Mouse (Mus musculus): Measurements from ENCODE around the gene Pard6b. TPM values are rescaled to one million over a fixed set of nuclear protein-coding genes. Genes with fewer than 3 reads are reported as not detected.

The Pard6b gene
- total and polyA plus RNA-seq, 3 experiments, result 3.9 to 7.6 TPM; not detected in 1

- no peak for TF ChIP-seq MAZ (IDR thresholded peaks at IDR 0.05; ENCODE audit: low read depth, low read length)
Observed at GRCm38 (mm10) chr2:168096487-168096886, 15.7 kb downstream of the Pard6b start (continued).

- Histone ChIP-seq H3K4me1 (ENCODE audit: control insufficient read depth in 1 of 2, insufficient read depth in 2 of 2, low read length in 2 of 2) (no peaks in the 10 kb centered on the region), H3K27ac (ENCODE audit: control insufficient read depth, low read depth, low read length) (no peak overlapping the region), H3K36me3 (ENCODE audit: control insufficient read depth in 1 of 2, insufficient read depth in 2 of 2, low read length in 2 of 2) (no peaks in the 10 kb centered on the region), H3K4me3 (ENCODE audit: control insufficient read depth in 1 of 2, insufficient read depth in 1 of 2, low read depth in 2 of 2, low read length in 2 of 2) (no peak overlapping the region), H3K9ac (ENCODE audit: control insufficient read depth, low read depth, low read length, poor library complexity, severe bottlenecking) (no peak overlapping the region), H3K79me2 (ENCODE audit: control insufficient read depth, insufficient read depth, low read length, poor library complexity) (no peaks in the 10 kb centered on the region), H3K9me3 (replicated peaks; ENCODE audit: insufficient read depth, low read length) (no peaks in the 10 kb centered on the region), H3K27me3 (ENCODE audit: control insufficient read depth in 1 of 2, insufficient read depth in 2 of 2, low read length in 2 of 2) (no peaks in the 10 kb centered on the region)
- TF ChIP-seq RAD21 (IDR thresholded peaks at IDR 0.05; ENCODE audit: low read depth, low read length), result peak; percentile 52
- TF ChIP-seq CTCF (IDR thresholded peaks at IDR 0.05 in 2 of 3, conservative IDR thresholded peaks at IDR 0.05 in 1 of 3; ENCODE audit: control insufficient read depth in 1 of 3, insufficient read depth in 1 of 3, low read depth in 2 of 3, low read length in 3 of 3, poor library complexity in 1 of 3, severe bottlenecking in 1 of 3), result peak; percentile 69 to 76 (median 74)
- no peak for TF ChIP-seq MAZ (IDR thresholded peaks at IDR 0.05; ENCODE audit: low read depth, low read length)
- peak; percentile 62 for TF ChIP-seq SMC3 (IDR thresholded peaks at IDR 0.05; ENCODE audit: low read depth, low read length)
- no peak for TF ChIP-seq TCF12 (IDR thresholded peaks at IDR 0.05; ENCODE audit: low read depth, low read length)
- no peak for TF ChIP-seq CHD2 (IDR thresholded peaks at IDR 0.05; ENCODE audit: low read length)
- TF ChIP-seq ZC3H11A (IDR thresholded peaks at IDR 0.05; ENCODE audit: low read depth, low read length), result peak; percentile 21
- TF ChIP-seq ELF1 (IDR thresholded peaks at IDR 0.05; ENCODE audit: low read depth, low read length), result no peak
- peak; percentile 54 for DNase-seq (ENCODE audit: low read depth, low spot score)
Observed at GRCm38 (mm10) chr2:168098040-168098439, 17.2 kb downstream of the Pard6b start.

- Histone ChIP-seq H3K79me2 (ENCODE audit: control insufficient read depth, insufficient read depth, low read length, poor library complexity) (no peaks in the 10 kb centered on the region), H3K36me3 (ENCODE audit: control insufficient read depth in 1 of 2, insufficient read depth in 2 of 2, low read length in 2 of 2) (no peaks in the 10 kb centered on the region), H3K4me1 (ENCODE audit: control insufficient read depth in 1 of 2, insufficient read depth in 2 of 2, low read length in 2 of 2) (no peaks in the 10 kb centered on the region)
Observed at GRCm38 (mm10) chr2:168100008-168100407, 19.2 kb downstream of the Pard6b start.

More at GRCm38 (mm10) chr2:168100008-168100407, 19.2 kb downstream of the Pard6b start:
- H3K9ac ChIP-seq (ENCODE audit: control insufficient read depth, low read depth, low read length, poor library complexity, severe bottlenecking), result no peak overlapping the region
- TF ChIP-seq ZC3H11A (IDR thresholded peaks at IDR 0.05; ENCODE audit: low read depth, low read length) (no peak), MAZ (IDR thresholded peaks at IDR 0.05; ENCODE audit: low read depth, low read length) (no peak), SMC3 (IDR thresholded peaks at IDR 0.05; ENCODE audit: low read depth, low read length) (no peak), RAD21 (IDR thresholded peaks at IDR 0.05; ENCODE audit: low read depth, low read length) (no peak), ZKSCAN1 (IDR thresholded peaks at IDR 0.05; ENCODE audit: low read depth, low read length) (no peak), KAT2A (conservative IDR thresholded peaks at IDR 0.05; ENCODE audit: low read depth, low read length) (no peak), UBTF (IDR thresholded peaks at IDR 0.05; ENCODE audit: borderline replicate concordance, insufficient read depth, low read depth, low read length) (no peak), ETS1 (IDR thresholded peaks at IDR 0.05; ENCODE audit: low read depth, low read length) (no peak), NELFE (IDR thresholded peaks at IDR 0.05; ENCODE audit: low read depth, low read length) (no peak), JUND (IDR thresholded peaks at IDR 0.05; ENCODE audit: low read depth, low read length) (no peak), EP300 (IDR thresholded peaks at IDR 0.05; ENCODE audit: low read depth in 1 of 2, low read length in 2 of 2) (no peak), RCOR1 (IDR thresholded peaks at IDR 0.05; ENCODE audit: low read depth, low read length) (no peak), MEF2A (IDR thresholded peaks at IDR 0.05; ENCODE audit: extremely low read depth, insufficient replicate concordance, low read depth, low read length, poor library complexity, severe bottlenecking) (no peak), ZNF384 (IDR thresholded peaks at IDR 0.05; ENCODE audit: low read depth, low read length) (no peak), GABPA (IDR thresholded peaks at IDR 0.05; ENCODE audit: low read depth, low read length) (no peak)
- H3K27ac ChIP-seq (ENCODE audit: control insufficient read depth, low read depth, low read length), result no peak overlapping the region
- H3K9me3 ChIP-seq (replicated peaks; ENCODE audit: insufficient read depth, low read length), result no peaks in the 10 kb centered on the region
- no peak for DNase-seq (ENCODE audit: low read depth, low spot score)
- no peaks in the 10 kb centered on the region for H3K27me3 ChIP-seq (ENCODE audit: control insufficient read depth in 1 of 2, insufficient read depth in 2 of 2, low read length in 2 of 2)
- H3K4me3 ChIP-seq (ENCODE audit: control insufficient read depth in 1 of 2, insufficient read depth in 1 of 2, low read depth in 2 of 2, low read length in 2 of 2), result no peak overlapping the region

Measured in MEL (cell line).